Mouse (Mus musculus) embryo, embryonic 10.5 days (tissue): ENCODE measurements around the gene Hras.

Experiments
- DNase-seq: peaks from one replicate; pipeline ENCODE4 v3.0.0-alpha.2; 2015; ENCODE audit warnings: low spot score

The Hras gene

GRCm38 (mm10) chr7:141175068-141175467 lies 18.7 kb downstream of the Hras start:
- no peak for DNase-seq

DNA sequence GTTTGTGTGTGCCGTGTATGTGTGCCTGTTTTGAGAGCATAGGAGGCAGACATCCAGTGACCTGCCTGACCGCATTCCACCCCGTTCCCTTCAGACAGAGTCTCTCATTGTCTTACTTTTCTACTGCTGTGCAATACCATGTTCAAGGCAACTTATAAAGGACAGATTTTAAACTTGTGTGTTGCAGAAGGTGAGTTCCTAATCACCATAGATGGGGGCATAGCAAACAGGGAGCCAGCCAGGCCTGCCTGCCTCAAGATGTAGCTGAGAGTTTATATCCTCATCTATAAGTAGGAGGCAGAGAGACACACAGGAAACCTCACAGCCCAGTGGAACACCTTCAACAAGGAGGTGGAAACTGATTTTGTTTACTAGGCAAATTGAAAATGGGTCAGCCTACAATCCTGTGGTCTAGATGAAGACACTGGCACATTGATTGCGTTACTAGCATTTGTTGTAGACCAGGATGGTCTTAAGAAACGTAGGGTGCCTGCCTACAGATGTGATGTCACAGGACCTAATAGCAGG lies 20.4 kb downstream of the Hras start:
- no peak for DNase-seq

GRCm38 (mm10) chr7:141172116-141173006 lies 21.4 kb downstream of the Hras start, which contains the start of gene Rnh1:
Gene Rnh1 (minus strand): TSS chr7:141172857.
- DNase-seq = peak; percentile 96

DNA sequence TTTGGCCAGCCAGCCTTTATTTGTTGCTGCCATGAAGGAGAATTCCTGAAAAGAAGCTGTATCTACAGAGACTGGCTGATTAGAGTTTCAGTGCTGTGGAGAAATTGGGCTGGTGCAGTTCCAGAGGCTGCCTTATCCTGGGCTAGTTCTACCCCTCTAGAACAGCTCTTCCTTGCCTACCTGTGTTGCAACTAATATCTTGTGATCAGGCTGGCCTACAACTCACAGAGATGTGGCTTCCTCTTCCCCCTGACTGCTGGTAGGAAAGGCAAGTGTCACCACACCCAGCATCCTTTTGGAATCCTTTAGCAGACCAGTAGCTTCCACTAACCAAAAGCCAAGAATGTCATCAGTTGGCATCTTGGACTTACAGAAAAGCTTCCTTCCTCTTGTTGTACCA lies 23.9 kb downstream of the Hras start:
- DNase-seq = no peak

DNA sequence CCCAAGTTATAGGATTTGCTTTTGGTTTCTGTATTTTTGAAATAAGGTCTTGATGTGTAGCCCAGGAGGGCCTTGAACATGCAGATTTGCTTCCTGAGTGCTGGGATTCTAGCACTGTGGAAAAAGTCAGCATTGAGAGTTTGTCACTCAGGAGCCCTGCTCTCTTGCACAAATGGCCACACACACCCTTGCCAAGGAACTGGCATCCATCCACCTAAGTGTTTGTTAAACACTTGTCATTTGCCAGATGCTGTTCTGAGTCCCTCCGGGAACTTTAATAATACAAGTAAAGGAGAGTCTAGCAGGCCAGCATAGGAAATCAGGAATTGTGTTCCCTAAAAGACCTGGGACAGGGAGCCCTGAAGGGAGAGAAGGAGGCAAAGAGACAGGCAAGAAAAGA lies 24.5 kb downstream of the Hras start:
- DNase-seq = no peak

DNA sequence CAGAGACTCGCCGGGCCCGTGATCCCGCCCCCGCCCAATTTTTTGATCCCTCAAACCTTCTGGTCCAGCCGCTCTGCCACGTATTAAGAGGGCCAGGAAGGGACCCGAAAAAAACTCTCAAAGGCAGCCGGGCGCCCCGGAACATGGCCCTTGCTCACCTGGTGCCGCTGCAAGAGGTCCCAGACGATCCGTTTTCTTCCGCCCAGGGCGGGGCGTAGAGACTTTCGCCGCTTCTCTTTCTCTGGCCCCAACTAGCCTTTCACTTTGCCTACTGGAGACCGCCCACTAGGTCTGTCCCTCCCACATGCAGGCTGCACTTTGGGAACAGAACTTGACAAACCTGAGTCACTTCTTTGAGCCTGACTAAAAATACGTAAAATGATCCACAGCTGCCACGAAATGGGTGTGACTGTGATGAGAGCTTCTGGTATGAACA lies 25.3 kb downstream of the Hras start:
- peak; percentile 68 for DNase-seq

DNA sequence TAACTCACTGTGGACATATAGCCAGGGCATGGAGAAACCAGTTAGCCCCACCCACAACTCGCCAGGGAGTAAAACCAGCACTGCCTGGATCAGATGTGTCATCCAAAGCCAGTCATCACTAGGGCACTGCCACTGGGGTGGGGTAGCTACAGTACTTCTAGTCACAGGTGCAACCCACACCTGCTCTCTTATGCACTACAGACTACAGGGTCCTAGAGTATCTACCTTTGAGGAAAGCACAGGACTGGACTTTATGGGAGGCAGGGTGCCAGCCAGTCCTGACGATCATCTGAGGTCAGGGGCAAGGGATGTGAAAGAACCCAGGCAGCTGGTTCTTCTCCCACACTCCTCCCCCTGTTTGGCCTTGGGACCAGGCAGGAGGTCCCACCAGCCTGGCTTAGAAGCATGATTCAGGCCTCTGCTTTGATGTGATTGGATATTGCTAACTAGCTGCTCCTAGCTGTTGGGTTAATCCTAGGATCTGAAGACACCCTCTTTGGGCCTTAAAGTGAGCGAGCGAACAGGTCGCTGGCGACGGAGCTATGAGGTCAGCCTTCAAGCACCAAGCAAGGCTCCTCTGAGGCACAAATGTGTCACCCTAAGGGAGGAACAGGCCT lies 25.8 kb downstream of the Hras start:
- peak; percentile 27 for DNase-seq

- no peak for DNase-seq
Measured at GRCm38 (mm10) chr7:141164850-141165249, 29.0 kb downstream of the Hras start.

DNA sequence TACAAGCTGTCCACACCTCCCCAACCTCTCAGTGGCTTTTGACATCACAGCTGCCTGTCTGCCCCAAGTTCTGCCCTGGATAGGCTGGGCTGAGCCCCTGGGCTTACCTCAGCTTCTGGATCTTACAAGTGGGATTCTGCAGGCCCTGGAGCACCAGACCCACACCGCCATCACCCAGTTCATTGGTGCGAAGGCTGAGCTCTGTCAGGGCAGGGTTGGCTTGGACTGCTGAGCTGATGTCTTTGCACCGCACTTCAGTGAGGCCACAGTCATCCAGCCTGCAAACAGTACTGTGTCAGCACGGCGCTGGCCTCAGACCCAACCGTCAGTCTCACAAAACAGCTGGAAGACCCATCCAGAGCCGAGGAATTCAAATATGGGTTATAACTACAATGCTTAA lies 29.4 kb downstream of the Hras start:
- no peak for DNase-seq

DNA sequence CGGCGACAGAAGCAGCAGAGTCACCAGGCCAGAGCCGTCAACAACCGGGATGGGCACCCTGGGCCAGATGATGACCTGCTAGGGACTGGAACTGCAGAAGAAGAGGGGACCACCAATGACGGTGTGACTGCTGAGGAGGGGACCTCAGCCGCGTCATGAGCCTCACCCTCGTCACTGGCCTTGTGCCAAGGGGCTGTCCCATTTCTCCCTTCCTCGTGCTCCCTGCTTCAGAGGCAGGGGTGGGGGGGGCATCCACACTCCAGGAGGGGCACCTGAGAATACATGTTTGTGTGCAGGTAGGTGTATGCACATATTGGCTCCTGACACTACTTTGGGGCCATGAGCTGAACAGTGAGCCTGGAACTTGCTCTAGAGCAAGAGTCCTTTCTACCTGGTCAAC lies 38.4 kb downstream of the Hras start:
- no peak for DNase-seq

- DNase-seq = no peak
Measured at GRCm38 (mm10) chr7:141148639-141149038, 45.2 kb downstream of the Hras start.

- DNase-seq = no peak
Measured at GRCm38 (mm10) chr7:141147044-141147443, 46.8 kb downstream of the Hras start.

DNA sequence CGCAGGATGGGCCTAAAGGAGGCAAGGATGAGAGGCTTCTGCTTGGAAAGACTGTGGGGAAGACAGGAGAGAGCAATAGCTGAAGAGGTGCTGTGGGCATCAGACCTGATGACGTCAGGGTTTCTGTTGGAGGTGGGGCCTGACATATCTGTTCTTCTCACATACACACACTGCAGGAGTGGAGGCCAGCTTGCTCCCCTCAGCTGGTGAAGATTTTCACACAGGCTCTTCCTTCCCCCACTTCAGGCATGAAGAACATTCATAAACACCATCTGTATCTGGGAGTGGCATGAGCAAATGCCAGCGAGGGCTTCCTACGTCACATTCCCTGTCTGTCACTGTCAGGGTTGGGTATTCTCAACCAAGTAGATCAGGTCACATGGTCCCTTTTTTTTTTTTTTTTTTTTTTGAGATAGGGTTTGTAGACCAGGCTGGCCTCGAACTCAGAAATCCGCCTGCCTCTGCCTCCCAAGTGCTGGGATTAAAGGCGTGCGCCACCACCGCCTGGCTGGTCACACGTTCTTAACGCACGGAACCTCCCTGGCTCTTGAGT lies 47.7 kb downstream of the Hras start:
- DNase-seq = no peak

- no peak for DNase-seq
Measured at GRCm38 (mm10) chr7:141145403-141145802, 48.4 kb downstream of the Hras start.

GRCm38 (mm10) chr7:141144650-141145049 lies 49.2 kb downstream of the Hras start:
- DNase-seq = no peak

GRCm38 (mm10) chr7:141143861-141144260 lies 49.9 kb downstream of the Hras start:
- no peak for DNase-seq

DNA sequence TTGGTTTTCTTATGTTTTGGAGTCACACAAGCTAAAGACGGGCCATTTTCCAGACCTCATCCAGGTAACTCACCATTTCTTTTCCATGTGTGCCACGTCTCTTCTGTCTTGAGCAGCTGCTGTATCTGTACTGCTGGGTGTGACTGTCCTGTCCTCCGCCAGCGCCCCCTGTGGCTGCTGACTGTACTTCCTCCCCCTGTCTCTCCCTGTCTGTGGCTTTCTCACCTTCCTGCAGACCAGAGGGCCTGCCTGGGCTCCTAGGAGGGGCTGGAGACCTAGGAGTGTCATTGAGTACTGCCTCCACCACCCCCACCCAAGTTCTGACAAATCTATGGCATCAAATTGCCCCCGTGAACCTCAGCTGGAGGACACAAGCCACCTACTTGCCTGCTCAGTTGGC lies 50.7 kb downstream of the Hras start:
- DNase-seq = peak; percentile 59

DNA sequence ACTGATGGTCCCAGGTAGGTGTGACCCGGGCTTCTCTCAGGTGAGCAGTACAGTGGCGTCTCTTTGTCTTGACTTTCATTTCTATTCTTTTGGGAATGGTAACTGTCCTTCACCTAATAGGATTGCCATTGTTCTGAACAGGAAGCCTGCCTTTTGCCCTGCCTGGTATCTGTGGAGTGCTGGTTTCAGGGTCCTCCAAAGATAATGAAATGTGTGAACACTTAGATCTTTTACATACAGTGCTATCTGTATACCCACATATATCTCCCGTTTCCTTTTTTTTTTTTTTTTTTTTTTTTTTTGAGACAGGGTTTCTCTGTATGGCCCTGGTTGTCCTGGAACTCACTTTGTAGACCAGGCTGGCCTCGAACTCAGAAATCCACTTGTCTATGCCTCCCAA lies 52.5 kb downstream of the Hras start:
- DNase-seq = no peak
